Comparison of ENCODE assay signal across 13 mouse cellular contexts in genomic region chr6:140508475-140509150, GRCm38 (mm10).
DNase-seq lines count a peak whose midpoint lies in the region; ATAC-seq and TF ChIP-seq lines count a peak whose summit lies in the region.
"Had no signal": no experiment of that assay in that cellular context is flagged by ENCODE, and none has a peak within 500 bp of the region (broad histone marks: within the 10 kb centered on the region; RNA-seq: fewer than 3 reads in every experiment).

No protein-coding gene starts in this region.

- H3K4me3 ChIP-seq in midbrain, embryonic 13.5 days (replicated peaks), result no peak overlapping the region
- H3K4me3 ChIP-seq in midbrain, postnatal 0 days (ENCODE audit: low read depth, low read length), result no peak overlapping the region
- no peak overlapping the region for H3K4me3 ChIP-seq in intestine, embryonic 14.5 days (ENCODE audit: low read depth, low read length)
- no peak overlapping the region for H3K4me3 ChIP-seq in stomach, embryonic 15.5 days (replicated peaks)
- H3K4me3 ChIP-seq: liver, embryonic 13.5 days had no signal

- H3K4me1 ChIP-seq in midbrain, embryonic 13.5 days (replicated peaks), result peaks cover 45% of the 10 kb centered on the region
- no peaks in the 10 kb centered on the region; the same call in 1 of the 2 replicates for H3K4me1 ChIP-seq in midbrain, postnatal 0 days (ENCODE audit: insufficient read depth, low read length)
- H3K4me1 ChIP-seq in intestine, embryonic 14.5 days (replicated peaks; ENCODE audit: control insufficient read depth, insufficient read depth, low read length), result peaks cover 30% of the 10 kb centered on the region
- H3K4me1 ChIP-seq in stomach, embryonic 15.5 days, result peaks cover 20% of the 10 kb centered on the region

- no peaks in the 10 kb centered on the region for H3K27me3 ChIP-seq in midbrain, embryonic 13.5 days
- H3K27me3 ChIP-seq in midbrain, postnatal 0 days (ENCODE audit: insufficient read depth, low read length), result no peaks in the 10 kb centered on the region
- no peaks in the 10 kb centered on the region for H3K27me3 ChIP-seq in intestine, embryonic 14.5 days (replicated peaks; ENCODE audit: control insufficient read depth, insufficient read depth, low read length)
- H3K27me3 ChIP-seq in stomach, embryonic 15.5 days (replicated peaks), result no peaks in the 10 kb centered on the region
- H3K27me3 ChIP-seq: liver, embryonic 13.5 days had no signal

- no peak overlapping the region for H3K9ac ChIP-seq in midbrain, embryonic 13.5 days (replicated peaks)
- no peak overlapping the region for H3K9ac ChIP-seq in midbrain, postnatal 0 days (replicated peaks; ENCODE audit: low read length, poor library complexity, severe bottlenecking)
- no peak overlapping the region for H3K9ac ChIP-seq in intestine, embryonic 14.5 days (ENCODE audit: low read length)
- no peak overlapping the region for H3K9ac ChIP-seq in stomach, embryonic 15.5 days
- H3K9ac ChIP-seq: liver, embryonic 13.5 days had no signal

- WGBS in midbrain, embryonic 13.5 days, result 70% methylated on average over 13 of the region's 13 CpGs
- 59% methylated on average over 13 of the region's 13 CpGs for WGBS in midbrain, postnatal 0 days
- WGBS in intestine, embryonic 14.5 days, result 78% methylated on average over 13 of the region's 13 CpGs
- WGBS in stomach, embryonic 15.5 days, result 71% methylated on average over 13 of the region's 13 CpGs

- peak; percentile 85 for DNase-seq in heart, adult 11 months
- DNase-seq in heart, adult 9 months (ENCODE audit: low spot score in 2 of 2), result no peak
- DNase-seq in midbrain, postnatal 0 days (ENCODE audit: low spot score), result no peak
- DNase-seq in intestine, embryonic 14.5 days (ENCODE audit: low spot score), result no peak
- DNase-seq in urinary bladder, postnatal 4 days (ENCODE audit: low spot score in 2 of 2), result no peak
- no peak for DNase-seq in adrenal gland, adult 18-20 months (ENCODE audit: low spot score in 2 of 2)
- DNase-seq: adrenal gland, postnatal 25 days; heart, adult 18-20 months; kidney, adult 18-20 months; liver, embryonic 13.5 days; thymus, postnatal 14 days had no signal

- 0 out of 2 replicates have a peak, but pooled peaks have one; percentile 37 for ATAC-seq in midbrain, embryonic 13.5 days
- ATAC-seq in midbrain, postnatal 0 days (ENCODE audit: low FRiP score), result no peak
- peak; percentile 40 for ATAC-seq in intestine, embryonic 14.5 days (replicated peaks; ENCODE audit: low FRiP score, low TSS enrichment, low read depth)
- peak; percentile 41; the same call in 1 of the 2 replicates for ATAC-seq in stomach, embryonic 15.5 days (ENCODE audit: insufficient read depth, low FRiP score, low read depth)

- H3K36me3 ChIP-seq in midbrain, embryonic 13.5 days, result no peaks in the 10 kb centered on the region
- no peaks in the 10 kb centered on the region for H3K36me3 ChIP-seq in midbrain, postnatal 0 days (ENCODE audit: insufficient read depth, low read length)
- no peaks in the 10 kb centered on the region for H3K36me3 ChIP-seq in intestine, embryonic 14.5 days (ENCODE audit: control insufficient read depth, insufficient read depth, low read length)
- no peaks in the 10 kb centered on the region for H3K36me3 ChIP-seq in stomach, embryonic 15.5 days
- H3K36me3 ChIP-seq: liver, embryonic 13.5 days had no signal

- no peaks in the 10 kb centered on the region for H3K9me3 ChIP-seq in midbrain, embryonic 13.5 days
- H3K9me3 ChIP-seq in midbrain, postnatal 0 days (ENCODE audit: low read length), result no peaks in the 10 kb centered on the region
- H3K9me3 ChIP-seq in intestine, embryonic 14.5 days (ENCODE audit: control insufficient read depth, low read length), result no peaks in the 10 kb centered on the region
- no peaks in the 10 kb centered on the region for H3K9me3 ChIP-seq in stomach, embryonic 15.5 days
- H3K9me3 ChIP-seq: liver, embryonic 13.5 days had no signal

- H3K27ac ChIP-seq in midbrain, embryonic 13.5 days, result no peak overlapping the region
- H3K27ac ChIP-seq in midbrain, postnatal 0 days (ENCODE audit: low read depth, low read length), result no peak overlapping the region
- peak overlapping the region; percentile 16; the same call in 1 of the 2 replicates for H3K27ac ChIP-seq in intestine, embryonic 14.5 days (ENCODE audit: low read depth)
- 0 out of 2 replicates have a peak overlapping the region, but pooled peaks have one; percentile 21 for H3K27ac ChIP-seq in stomach, embryonic 15.5 days
- H3K27ac ChIP-seq: liver, embryonic 13.5 days had no signal

- TF ChIP-seq CTCF in midbrain, postnatal 0 days (IDR thresholded peaks at IDR 0.05), result no peak

- no peak overlapping the region for H3K4me2 ChIP-seq in midbrain, embryonic 13.5 days (replicated peaks)
- H3K4me2 ChIP-seq in midbrain, postnatal 0 days (ENCODE audit: low read depth, low read length, poor library complexity, severe bottlenecking), result no peak overlapping the region
- no peak overlapping the region for H3K4me2 ChIP-seq in intestine, embryonic 14.5 days (ENCODE audit: low read length)
- H3K4me2 ChIP-seq in stomach, embryonic 15.5 days, result no peak overlapping the region
- H3K4me2 ChIP-seq: liver, embryonic 13.5 days had no signal

Comparison
In these comparisons a context has a peak if more than half of its experiments do, and no peak if none do; other contexts are left out.
1. H3K27ac ChIP-seq: peak in intestine, embryonic 14.5 days (single experiment) and stomach, embryonic 15.5 days (single experiment); none in midbrain, embryonic 13.5 days (single experiment) and midbrain, postnatal 0 days (single experiment).